Mouse (Mus musculus): ENCODE data around the gene Mmp25.

DNA sequence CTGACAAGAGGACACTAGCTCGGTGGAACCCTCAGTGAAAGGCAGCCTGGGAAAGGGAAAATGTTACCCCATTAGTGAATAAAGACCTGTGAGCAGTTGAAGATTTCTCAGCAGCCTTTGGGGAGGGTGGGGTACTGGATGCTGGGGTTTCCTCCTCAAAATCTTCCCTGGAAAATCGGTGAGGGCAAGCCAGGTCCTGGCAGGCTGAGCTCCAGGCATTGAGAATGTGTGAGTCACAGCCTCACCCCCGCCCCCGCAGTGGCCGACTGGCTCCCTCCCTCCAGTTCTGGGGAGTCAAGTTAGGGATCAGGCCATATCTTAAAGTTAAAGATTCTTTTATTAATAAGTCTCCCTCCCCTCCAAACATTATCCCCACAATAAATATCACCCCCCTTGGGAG lies 30.1 kb upstream of the Mmp25 start:
- no peak for TF ChIP-seq POLR2A (IDR thresholded peaks at IDR 0.05; ENCODE audit: extremely low read depth, insufficient read depth, low read length)
- TF ChIP-seq CTCF (IDR thresholded peaks at IDR 0.05; ENCODE audit: low read depth, low read length): no peak
